Mouse (Mus musculus) embryonic facial prominence, embryonic 11.5 days (tissue): Measurements from ENCODE around the gene Jph3. TPM values are rescaled to one million over a fixed set of nuclear protein-coding genes. Genes with fewer than 3 reads are reported as not detected.

Source experiments
- ATAC-seq: fragments of 200-750 bp; cut with Nextera tagmentation; replicated peaks from 2 replicates; pipeline ENCODE4 v1.8.0; 2017; ENCODE audit warnings: low read depth; ENCODE audit not compliant: insufficient number of reproducible peaks, low FRiP score, low TSS enrichment
- DNase-seq: peaks from one replicate; pipeline ENCODE4 v3.0.0-alpha.2; 2015; ENCODE audit warnings: low spot score
- H3K27ac ChIP-seq: fragments of 300-500 bp; sonication (generic); replicated peaks from 2 replicates; pipeline ENCODE4 v1.5.1; 2014; ENCODE audit warnings: mild to moderate bottlenecking, low read depth, low read length, control low read depth
- H3K27me3 ChIP-seq: fragments of 300-500 bp; sonication (generic); 2 replicates; pipeline ENCODE4 v1.6.1; 2014; ENCODE audit warnings: mild to moderate bottlenecking, low read length, moderate library complexity, mixed read lengths; ENCODE audit not compliant: control insufficient read depth, insufficient read depth
- H3K36me3 ChIP-seq: fragments of 300-500 bp; sonication (generic); replicated peaks from 2 replicates; pipeline ENCODE4 v1.6.1; 2014; ENCODE audit warnings: low read depth, mild to moderate bottlenecking, low read length, moderate library complexity, mixed read lengths; ENCODE audit not compliant: control insufficient read depth, insufficient read depth
- H3K4me1 ChIP-seq: fragments of 300-500 bp; sonication (generic); 2 replicates; pipeline ENCODE4 v1.6.1; 2014; ENCODE audit warnings: low read length, mixed read lengths; ENCODE audit not compliant: control insufficient read depth, insufficient read depth
- H3K4me2 ChIP-seq: fragments of 300-500 bp; sonication (generic); 2 replicates; pipeline ENCODE4 v1.6.1; 2014; ENCODE audit warnings: low read depth, mild to moderate bottlenecking, control low read depth, low read length, moderate library complexity
- H3K4me3 ChIP-seq: fragments of 300-500 bp; sonication (generic); 2 replicates; pipeline ENCODE4 v1.5.1; 2014; ENCODE audit warnings: low read depth, low read length, control low read depth
- H3K9ac ChIP-seq: fragments of 300-500 bp; sonication (generic); replicated peaks from 2 replicates; pipeline ENCODE4 v1.6.1; 2014; ENCODE audit warnings: mild to moderate bottlenecking, control low read depth, low read length
- H3K9me3 ChIP-seq: fragments of 300-500 bp; sonication (generic); replicated peaks from 2 replicates; pipeline ENCODE4 v1.6.1; 2016; ENCODE audit warnings: mild to moderate bottlenecking, low read length, inconsistent platforms, mixed read lengths; ENCODE audit not compliant: control insufficient read depth
- WGBS: fragments of 180-500 bp; shearing (Covaris S2); extraction: QIAGEN DNeasy Blood & Tissue Kit; methylation state at CpG from one replicate; pipeline ENCODE4 v1.1.7; 2014; 5-methylcytosine and 5-hydroxymethylcytosine counted together
- polyA plus RNA-seq: library from polyadenylated mRNA; unstranded; fragments of >200 nt; fragmentation: Nextera tagmentation; extraction: Ambion mirVana; gene quantifications from 2 replicates; pipeline ENCODE4 v1.2.1, GENCODE M21; 2014

Gene Jph3
- polyA plus RNA-seq, 1 experiment from 2014 or later, result 4.1 TPM

DNA sequence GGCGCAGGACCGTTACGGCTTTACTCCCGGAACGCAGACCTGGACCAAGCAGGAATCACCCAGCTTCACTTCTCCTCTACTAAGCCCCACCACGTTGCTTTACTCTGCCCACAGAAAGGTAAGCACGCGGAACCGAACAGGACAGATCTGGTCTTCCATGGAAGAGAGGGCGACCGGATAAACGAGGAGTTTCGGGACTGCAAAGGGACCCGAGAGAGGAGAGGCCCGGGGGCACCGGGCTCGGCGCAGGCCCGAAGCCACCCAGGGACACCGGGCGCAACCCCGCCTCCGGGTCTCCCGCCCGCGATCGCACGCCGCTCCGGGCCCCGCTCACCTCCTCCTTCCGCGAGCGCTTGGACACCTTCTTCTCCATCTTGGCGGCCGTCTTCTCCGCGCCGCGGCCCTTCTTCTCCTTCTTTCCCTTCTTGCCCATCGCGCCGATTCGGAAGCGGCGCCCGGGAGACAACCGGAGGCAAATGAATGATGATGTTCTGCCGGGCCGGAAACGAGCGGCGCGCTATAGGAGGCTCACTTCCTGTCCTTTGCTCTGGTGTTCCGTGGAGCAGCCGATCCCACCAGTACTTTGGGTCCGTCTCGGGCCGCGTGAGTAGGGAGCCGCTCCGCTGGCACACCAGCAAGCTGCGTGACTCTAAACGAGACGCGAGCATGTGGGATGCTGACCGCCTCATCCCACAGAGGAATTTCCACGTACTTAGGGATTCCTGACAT lies 99.8 kb downstream of the Jph3 start, which contains the start of gene Klhdc4:
Klhdc4 (minus strand) TSS at position 522 of the 729 bp plus-strand sequence.
- peak within 1 kb of the TSS; percentile 85 for H3K4me3 ChIP-seq
- H3K9me3 ChIP-seq, result no peaks in the 10 kb centered on the region
- H3K4me1 ChIP-seq, result peaks cover 8% of the 10 kb centered on the region
- ATAC-seq, result peak; percentile 93
- peak; percentile 93 for DNase-seq
- H3K27me3 ChIP-seq, result no peaks in the 10 kb centered on the region
- peak within 1 kb of the TSS; percentile 87 for H3K4me2 ChIP-seq
- H3K36me3 ChIP-seq, result no peaks in the 10 kb centered on the region
- under 1% methylated on average over 66 of the region's 68 CpGs for WGBS
- no peak within 1 kb of the TSS for H3K27ac ChIP-seq
- peak within 1 kb of the TSS; percentile 78 for H3K9ac ChIP-seq

DNA sequence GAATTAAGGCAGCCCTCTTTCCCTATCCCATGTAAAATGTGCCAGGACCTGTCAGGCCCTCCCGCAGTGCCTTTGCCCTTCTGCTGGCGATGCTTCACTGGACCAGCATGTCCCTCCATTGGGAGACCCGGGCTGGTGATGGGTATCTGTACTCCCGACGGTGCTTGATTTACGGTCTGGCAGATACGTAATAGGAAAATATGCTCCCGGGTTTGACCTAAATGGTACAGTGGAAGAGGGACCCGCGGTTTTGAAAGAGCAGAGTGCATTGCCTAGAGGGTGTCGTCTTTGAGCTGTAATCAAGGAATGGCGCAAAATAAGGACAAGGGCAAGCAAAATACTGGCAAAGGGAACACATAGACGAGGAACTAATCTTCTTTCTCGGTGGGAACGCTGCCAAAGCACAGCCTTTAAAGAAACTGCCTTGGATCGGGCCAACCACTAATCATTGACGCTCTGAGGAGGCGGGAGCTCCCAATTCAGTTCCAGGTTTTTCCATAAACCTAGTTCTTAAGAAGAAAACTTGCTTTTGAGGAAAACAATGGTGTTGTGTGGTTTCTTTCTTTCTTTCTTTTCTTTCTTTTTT lies 100.4 kb downstream of the Jph3 start:
- H3K4me1 ChIP-seq, result peaks cover 8% of the 10 kb centered on the region
- H3K27ac ChIP-seq, result no peak overlapping the region
- peak overlapping the region; percentile 85 for H3K4me3 ChIP-seq
- ATAC-seq (no peak; the same call in 1 of the 2 replicates), DNase-seq (no peak)
- no peaks in the 10 kb centered on the region for H3K9me3 ChIP-seq
- no peaks in the 10 kb centered on the region for H3K27me3 ChIP-seq
- 14% methylated on average over 18 of the region's 18 CpGs for WGBS
- no peaks in the 10 kb centered on the region for H3K36me3 ChIP-seq
- peak overlapping the region; percentile 87 for H3K4me2 ChIP-seq
- H3K9ac ChIP-seq, result peak overlapping the region; percentile 78

DNA sequence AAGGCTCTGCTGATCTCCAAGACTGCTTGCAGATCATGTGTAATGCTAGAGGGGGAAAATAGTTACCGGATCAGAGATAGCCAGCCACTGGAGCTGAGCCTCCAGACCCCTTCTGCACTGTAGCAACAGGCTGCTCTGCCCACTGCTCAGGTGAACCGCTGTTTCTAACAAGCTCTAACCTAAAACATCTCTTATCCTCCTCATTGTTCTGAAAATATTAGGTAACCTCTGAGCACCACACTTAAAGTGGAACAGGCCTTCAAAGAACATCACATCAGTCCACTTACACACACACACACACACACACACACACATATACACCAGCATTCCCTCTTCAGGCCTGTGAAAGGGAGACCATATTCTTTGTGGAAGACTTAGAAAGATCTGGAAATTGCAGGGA lies 102.6 kb downstream of the Jph3 start:
- Histone ChIP-seq H3K4me1 (peaks cover 8% of the 10 kb centered on the region), H3K9ac (no peak overlapping the region), H3K4me3 (no peak overlapping the region), H3K9me3 (no peaks in the 10 kb centered on the region), H3K27me3 (no peaks in the 10 kb centered on the region), H3K4me2 (no peak overlapping the region), H3K36me3 (no peaks in the 10 kb centered on the region), H3K27ac (no peak overlapping the region)
- DNase-seq (no peak), ATAC-seq (no peak)
- 77% methylated on average over 2 of the region's 2 CpGs for WGBS

DNA sequence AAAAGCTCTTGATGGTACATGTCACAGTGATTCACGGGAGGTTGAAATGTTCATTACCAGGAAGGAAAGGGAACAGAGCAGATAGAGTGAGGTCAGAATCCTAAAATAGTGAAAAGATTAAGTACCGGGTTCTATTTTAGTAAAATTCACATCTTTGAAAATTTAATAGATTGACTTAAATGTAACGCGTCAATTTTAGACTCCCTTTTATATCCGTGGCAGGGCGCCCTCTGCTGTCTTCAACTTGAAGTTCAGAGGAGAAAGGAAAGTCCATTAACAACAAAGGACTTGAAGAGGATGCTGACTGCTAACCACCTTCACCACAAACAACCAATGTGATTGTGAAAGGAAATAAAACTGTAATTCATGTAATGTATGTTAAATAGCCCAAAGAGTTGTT lies 103.1 kb downstream of the Jph3 start:
- no peaks in the 10 kb centered on the region for H3K27me3 ChIP-seq
- DNase-seq (peak; percentile 77), ATAC-seq (no peak)
- H3K27ac ChIP-seq, result no peak overlapping the region
- H3K36me3 ChIP-seq, result no peaks in the 10 kb centered on the region
- no peak overlapping the region for H3K9ac ChIP-seq
- no peak overlapping the region for H3K4me3 ChIP-seq
- no peaks in the 10 kb centered on the region for H3K9me3 ChIP-seq
- H3K4me2 ChIP-seq, result no peak overlapping the region
- WGBS, result 18% methylated on average over 6 of the region's 6 CpGs
- peaks cover 8% of the 10 kb centered on the region for H3K4me1 ChIP-seq

DNA sequence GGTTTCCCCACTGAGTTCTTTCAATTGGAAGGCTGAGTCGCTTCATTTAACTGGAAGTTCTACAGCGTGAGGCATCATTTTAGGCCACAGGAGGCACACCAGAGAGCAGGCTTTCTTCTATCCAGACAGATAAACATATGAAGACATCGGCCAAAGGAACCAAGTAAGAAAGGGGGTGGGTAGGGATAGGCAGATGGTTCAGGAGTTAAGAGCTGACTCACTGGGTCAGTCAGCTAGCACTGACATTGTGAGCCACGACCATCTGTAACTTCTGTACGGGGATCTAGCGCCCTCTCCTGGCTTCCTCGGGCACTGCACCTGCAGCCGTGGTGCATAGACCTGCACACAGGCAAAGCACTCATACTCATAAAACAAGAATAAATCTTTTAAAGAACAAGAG lies 111.8 kb downstream of the Jph3 start:
- Histone ChIP-seq H3K36me3 (no peaks in the 10 kb centered on the region), H3K9me3 (no peaks in the 10 kb centered on the region), H3K4me2 (no peak overlapping the region), H3K27ac (no peak overlapping the region), H3K4me3 (no peak overlapping the region), H3K27me3 (no peaks in the 10 kb centered on the region), H3K4me1 (no peaks in the 10 kb centered on the region), H3K9ac (no peak overlapping the region)
- peak; percentile 35 for DNase-seq
- WGBS, result 61% methylated on average over 8 of the region's 8 CpGs
- ATAC-seq, result no peak

DNA sequence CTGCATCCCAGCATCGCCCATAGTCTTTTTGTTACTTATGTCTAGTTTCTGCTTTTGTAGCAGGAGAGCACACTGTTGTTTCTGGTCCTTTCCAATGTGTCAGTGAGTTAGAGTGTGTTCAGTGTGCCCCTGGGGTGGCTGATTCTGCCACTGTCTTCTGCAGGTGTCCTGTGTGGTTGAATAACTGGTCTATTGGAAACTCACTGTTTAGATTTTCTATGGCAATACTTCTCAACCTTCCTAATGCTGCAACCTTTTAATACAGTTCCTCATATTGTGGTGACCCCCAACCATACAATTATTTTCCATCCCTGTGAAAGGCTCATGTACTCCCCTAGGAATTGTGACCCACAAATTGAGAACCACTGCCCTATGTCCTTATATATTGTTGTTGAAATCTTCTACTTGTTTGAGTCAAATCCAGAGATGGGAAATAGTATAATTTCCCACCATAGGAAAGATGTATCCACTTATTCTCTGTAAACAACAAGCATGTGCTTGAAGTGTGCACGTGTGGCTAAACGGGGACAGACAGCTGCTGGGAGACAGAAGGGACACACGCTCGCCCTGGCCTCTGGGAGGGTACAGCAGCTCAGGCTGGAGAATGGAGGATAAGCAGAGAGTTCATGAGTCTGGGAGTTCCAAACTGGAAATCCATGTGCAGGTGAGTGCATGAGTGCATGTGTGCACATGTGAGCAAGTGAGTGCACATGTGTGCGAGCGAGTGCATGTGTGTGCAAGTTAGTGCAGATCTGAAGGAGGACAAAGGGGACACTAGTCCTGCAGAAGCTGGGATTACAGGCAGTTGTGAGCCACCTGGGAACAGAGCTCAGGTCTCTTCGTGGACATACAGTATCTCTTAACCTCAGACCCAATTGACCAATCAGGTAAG lies 112.9 kb downstream of the Jph3 start:
- 85% methylated on average over 8 of the region's 8 CpGs for WGBS
- no peak overlapping the region for H3K9ac ChIP-seq
- no peak overlapping the region for H3K4me2 ChIP-seq
- no peaks in the 10 kb centered on the region for H3K27me3 ChIP-seq
- ATAC-seq (no peak), DNase-seq (no peak)
- no peak overlapping the region for H3K27ac ChIP-seq
- H3K4me3 ChIP-seq, result no peak overlapping the region
- no peaks in the 10 kb centered on the region for H3K9me3 ChIP-seq
- H3K36me3 ChIP-seq, result no peaks in the 10 kb centered on the region
- H3K4me1 ChIP-seq, result no peaks in the 10 kb centered on the region

DNA sequence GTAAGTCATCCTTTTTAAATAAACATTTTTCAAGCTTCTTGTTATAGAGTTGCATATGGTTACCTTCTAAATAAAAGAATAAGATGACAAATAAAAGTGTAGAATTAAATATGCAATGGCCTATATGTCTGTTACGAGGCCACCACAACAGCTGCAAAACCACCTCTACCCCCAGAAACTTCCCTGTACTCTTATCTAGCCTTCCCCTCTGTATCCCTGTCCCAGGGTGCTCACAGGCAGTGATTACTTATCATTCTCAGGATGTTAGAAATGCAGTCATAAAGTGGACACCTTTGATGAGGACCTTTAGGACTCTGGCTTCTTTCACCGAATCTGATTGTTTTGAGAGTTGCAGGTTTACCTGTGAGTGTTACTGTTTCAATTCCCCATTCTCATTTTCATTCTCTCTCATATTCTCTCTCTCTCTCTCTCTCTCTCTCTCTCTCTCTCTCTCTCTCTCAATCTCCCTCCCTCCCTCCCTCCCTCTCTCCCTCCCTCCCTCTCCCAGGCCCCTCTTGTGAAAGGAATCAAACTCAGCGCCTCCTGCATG lies 113.8 kb downstream of the Jph3 start:
- ATAC-seq (no peak), DNase-seq (no peak)
- no peaks in the 10 kb centered on the region for H3K4me1 ChIP-seq
- H3K36me3 ChIP-seq, result no peaks in the 10 kb centered on the region
- no peaks in the 10 kb centered on the region for H3K27me3 ChIP-seq
- no peaks in the 10 kb centered on the region for H3K9me3 ChIP-seq
- H3K9ac ChIP-seq, result no peak overlapping the region
- no peak overlapping the region for H3K4me3 ChIP-seq
- H3K27ac ChIP-seq, result no peak overlapping the region
- 82% methylated on average over 3 of the region's 3 CpGs for WGBS
- no peak overlapping the region for H3K4me2 ChIP-seq
